Mouse (Mus musculus): ENCODE data around the gene Gp2. TPM values are rescaled to one million over a fixed set of nuclear protein-coding genes. Genes with fewer than 3 reads are reported as not detected.

Gene Gp2
- total RNA-seq (2015; ENCODE audit: low replicate concordance) = not detected in 2 replicates
- total RNA-seq (2017; ENCODE audit: low replicate concordance) = not detected in 2 replicates

DNA sequence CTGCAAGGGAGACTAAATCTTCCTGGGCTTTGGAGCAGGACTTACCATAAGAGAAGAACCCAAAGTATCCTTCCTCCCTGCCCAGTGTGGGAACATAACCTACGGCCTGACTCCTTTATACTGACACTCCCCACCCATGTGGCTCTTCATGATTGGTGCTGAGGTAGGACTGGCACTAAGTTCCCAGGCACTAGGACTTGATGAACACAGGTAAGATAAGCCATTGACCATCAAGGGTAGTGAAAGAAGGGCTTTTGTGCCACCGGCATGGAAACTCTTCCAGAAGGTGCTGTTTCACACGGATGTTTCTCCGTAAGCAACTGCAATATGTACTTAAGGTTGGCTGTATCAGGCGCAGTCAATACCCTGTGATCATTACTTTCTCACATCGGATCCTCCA lies at the start of gene Gp2:
Gp2 (minus strand) TSS at position 101 of the 400 bp plus-strand sequence.
- no peak for ATAC-seq (replicated peaks; ENCODE audit: low FRiP score, poor library complexity, severe bottlenecking)

DNA sequence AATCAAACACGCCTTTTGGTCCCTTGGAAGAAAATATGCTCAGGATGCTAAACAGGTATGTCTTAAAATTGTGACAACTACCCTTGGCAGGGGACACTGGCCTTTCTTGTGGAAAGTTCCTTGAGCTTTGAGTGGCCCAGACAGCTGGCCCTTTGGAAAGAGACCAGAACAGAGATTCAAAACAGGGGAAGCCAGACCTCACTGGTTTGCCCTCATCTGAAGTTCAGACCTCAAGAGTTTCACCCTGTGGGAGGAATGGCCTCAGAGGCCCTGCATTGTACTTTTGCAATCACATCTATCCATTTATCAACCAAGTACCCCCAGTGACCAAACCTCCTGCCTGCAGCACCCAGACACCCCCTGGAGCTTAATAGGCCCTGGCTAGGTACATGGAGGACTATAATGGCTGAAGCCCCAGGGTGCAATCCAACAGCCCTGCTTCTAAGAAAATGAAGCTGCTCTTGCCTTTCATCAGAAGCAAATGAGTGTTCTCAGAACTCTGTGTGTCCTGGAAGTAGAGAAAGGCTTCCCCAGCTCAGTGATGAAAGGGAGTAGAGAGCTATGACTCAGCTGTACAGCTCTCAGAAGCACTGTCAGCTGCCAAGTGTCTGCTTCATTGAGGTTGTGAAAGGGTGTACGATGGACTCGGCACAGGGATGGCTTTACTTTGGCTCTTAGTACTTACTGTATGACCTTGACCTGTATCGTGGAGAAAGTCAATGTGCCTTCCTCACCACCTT lies 31.1 kb upstream of the Gp2 start:
- no peak for ATAC-seq (replicated peaks; ENCODE audit: low FRiP score, poor library complexity, severe bottlenecking)

DNA sequence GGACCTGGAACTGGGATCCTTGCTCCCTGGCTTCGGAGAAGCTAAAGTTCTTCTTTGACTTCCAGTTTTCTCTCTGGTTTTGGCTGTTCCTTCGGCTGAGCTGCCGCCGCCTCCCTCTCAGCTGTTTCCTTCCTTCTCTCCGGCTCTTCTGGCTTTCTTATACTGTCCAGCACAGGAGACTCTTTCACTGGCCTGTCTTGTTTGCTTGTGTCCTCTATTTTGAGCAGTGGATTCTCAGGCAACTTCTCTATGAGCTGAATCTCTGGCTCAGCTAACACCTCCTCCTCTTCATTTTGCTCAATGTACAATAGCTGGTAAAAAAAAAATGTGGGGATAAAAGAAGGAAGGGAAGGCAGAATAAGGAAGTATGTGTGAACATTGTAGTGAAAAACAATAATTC lies 27.6 kb upstream of the Gp2 start:
- ATAC-seq (replicated peaks; ENCODE audit: low FRiP score, poor library complexity, severe bottlenecking) = no peak

DNA sequence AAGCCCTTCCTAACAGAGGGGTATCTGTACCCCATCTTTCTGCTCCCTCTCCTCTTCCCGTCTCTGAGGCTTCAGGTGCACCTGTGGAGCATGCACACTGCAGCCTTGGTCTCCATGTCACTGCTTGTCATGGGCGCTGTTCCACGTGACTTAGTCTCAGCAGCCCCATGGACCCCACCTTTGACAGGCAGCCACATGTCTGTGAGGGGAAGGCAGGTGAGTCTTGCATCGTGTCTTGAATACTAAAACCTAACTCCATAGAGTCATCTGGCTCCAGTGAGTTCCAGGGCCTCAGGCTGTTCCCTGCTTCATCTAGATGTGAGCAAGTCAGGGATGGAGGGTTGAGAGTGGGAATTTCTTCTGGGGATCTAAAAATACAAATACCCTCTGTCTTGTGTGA lies 25.1 kb upstream of the Gp2 start:
- no peak for ATAC-seq (replicated peaks; ENCODE audit: low FRiP score, poor library complexity, severe bottlenecking)

DNA sequence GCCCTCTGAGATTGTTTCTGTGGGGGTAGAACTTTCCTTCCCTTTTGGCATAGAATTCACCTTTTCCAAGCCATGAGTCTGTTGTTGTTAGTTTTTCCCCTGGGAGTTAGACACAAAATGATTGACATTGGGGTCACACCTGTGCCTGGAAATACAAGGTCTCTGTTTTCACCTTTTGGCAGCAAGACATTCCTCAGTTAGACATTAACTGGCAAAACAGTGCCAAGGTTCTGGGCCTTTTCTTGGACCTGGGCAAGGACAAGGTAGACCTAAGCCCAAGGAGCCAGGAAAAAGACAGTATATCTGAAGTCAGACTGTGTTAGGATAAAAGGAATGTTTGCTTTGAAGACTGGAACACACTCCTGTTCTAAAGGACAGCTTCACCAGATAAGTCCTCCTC lies 20.2 kb upstream of the Gp2 start, which contains the start of gene Umod:
Umod (minus strand) TSS at position 27 of the 400 bp plus-strand sequence.
- no peak for ATAC-seq (replicated peaks; ENCODE audit: low FRiP score, poor library complexity, severe bottlenecking)

DNA sequence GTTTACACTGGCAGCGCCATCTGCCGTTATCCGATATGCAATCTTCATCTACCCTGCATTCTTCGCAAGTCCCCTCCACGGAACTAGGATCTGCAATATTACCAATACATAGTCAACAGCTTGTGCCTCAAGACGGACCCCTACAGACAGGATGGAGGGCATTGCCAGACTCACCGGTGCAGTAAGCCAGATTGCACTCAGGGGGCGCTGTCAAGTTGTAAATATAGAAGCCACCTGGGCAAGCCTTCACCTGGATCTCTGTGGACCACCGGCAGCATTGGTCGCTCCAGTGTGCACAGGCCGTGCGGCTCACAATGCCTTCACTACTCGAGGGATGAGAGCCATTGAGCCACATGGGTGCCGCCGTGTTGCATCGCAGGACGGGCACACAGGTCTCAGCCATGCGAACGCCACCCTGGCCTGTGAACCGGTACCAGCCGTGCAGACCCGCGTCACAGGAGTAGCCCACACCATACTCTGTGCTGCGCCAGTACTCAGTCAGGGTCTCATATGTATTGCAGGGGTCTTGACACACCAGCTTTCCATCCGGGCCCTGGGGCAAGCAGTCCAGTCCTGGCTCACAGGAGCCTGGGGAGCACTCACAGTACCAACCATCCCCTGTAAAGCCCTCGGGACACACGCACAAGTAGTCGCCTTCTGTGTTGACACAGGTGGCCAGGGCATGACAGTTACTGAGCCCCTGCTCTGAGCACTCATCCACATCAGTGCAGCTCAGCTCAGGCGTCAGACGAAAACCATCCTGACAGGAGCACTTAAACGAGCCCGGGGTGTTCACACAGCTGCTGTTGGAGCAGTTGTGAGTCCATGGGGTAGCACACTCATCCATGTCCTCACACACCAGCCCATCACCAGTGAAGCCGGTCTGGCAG lies 17.7 kb upstream of the Gp2 start:
- ATAC-seq (replicated peaks; ENCODE audit: low FRiP score, poor library complexity, severe bottlenecking) = no peak

DNA sequence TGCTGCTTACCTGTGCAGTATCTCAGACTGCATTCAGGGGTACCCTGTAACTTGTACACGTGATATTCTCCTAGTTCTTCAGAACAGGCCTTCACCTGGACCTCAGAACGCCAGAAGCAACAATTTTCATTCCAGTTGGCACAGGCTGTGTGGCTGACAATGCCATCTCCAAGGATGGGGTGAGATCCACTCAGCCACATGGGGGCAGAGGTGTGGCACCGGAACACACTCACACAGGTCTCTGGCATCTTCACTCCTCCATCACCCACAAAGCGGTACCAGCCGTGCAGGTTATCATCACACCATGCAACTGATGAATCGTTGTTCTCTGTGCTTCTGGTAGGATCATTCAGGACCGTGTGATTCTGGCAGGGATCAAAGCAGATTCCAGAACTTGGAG lies 4.9 kb downstream of the Gp2 start:
- no peak for ATAC-seq (replicated peaks; ENCODE audit: low FRiP score, poor library complexity, severe bottlenecking)

DNA sequence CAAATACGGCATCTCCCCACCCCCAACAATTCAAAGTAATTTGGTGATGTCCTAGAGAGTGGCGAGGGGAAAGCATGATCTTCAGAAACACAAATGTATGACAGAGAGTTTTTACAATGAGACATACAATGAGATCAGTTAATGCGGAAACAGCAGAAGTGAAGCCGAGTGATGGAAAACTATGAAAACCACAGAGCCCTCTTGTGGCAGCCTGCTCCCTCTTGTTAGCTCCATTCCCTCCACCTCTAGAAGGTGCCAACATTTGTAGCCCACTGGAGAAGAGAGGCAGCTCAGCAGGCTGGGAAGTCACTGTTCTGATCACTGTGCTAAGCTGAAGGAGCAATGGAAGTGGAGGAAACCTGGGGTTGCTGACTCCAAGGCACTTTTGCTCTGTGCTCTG lies 15.2 kb downstream of the Gp2 start:
- ATAC-seq (replicated peaks; ENCODE audit: low FRiP score, poor library complexity, severe bottlenecking) = no peak

DNA sequence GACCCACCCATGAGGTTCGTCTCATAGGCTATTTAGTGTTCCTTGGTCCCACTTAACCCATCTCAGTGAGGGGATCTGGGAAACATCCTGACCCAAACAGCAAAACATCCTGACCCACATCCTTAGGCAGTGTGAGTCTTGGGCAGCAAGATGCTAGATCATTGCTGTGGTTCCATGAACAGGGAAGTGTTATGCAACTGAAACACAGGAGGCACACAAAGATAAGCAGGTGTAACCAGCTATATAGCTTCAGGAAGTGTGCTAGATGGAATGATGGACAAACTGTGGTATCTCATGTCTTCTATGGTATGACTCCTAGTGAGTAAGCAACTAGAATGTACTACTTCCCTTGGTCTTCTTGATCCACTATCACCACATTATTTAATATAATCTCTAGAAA lies 17.1 kb downstream of the Gp2 start:
- no peak for ATAC-seq (replicated peaks; ENCODE audit: low FRiP score, poor library complexity, severe bottlenecking)

DNA sequence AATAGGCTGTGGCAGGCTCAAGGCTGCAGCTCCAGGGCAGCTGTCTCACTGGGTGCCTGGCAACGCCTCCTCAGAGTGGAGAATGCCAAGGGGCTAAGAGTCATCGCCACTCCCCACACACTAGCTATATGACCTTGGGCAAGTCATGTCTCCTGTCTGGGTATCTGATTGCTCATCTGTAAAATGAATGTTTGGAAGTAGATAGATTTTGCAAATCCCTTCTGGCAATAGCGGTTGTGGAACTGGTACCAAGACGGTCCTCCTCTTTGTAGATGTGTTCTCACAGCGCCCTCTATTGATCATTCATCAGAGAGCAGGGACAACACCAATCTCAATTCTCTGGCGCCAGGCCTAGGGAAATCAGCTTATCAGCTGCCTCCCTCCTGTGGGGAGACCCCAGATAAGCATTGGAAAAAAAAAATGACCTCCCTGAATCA lies 31.9 kb downstream of the Gp2 start:
- ATAC-seq (replicated peaks; ENCODE audit: low FRiP score, poor library complexity, severe bottlenecking) = no peak

DNA sequence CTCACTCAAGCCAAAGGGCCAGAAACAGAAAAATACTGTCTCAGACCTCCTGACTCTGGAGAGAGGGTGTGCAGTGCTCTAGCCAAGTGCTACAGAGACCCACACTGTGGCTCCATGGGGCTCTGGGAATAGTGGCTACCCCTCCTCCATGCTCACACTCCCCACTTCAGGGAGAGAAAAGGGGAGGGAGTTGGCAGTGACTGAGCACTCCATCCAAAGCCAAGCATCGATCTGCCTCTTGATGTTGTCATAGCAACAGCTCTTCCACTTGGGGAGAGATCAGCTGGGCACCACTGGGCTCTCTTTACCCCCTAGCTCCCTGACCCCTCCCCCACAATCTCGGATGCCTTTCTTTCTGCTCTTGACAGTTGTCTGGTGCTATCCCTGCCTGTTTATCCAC lies 38.4 kb downstream of the Gp2 start:
- ATAC-seq (replicated peaks; ENCODE audit: low FRiP score, poor library complexity, severe bottlenecking) = no peak

DNA sequence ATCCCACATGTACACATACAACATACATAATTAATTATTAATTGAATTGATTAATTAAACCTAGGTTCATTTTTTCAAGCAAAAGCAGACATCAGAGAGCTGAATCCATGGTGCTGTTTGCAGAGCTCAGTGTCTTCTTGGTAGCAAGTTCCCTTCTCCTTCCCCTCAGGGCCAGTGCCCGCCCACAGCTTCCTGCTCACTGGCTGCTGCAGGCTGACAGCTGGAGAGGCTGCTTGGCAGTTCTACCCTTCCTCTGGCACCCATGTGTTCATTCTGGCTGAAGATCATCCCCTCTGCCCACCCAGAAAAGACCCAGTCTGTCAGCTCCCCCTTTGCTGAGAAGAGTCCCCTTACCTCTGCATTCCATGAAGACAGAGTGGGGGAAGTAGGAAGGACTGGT lies 40.6 kb downstream of the Gp2 start:
- no peak for ATAC-seq (replicated peaks; ENCODE audit: low FRiP score, poor library complexity, severe bottlenecking)

DNA sequence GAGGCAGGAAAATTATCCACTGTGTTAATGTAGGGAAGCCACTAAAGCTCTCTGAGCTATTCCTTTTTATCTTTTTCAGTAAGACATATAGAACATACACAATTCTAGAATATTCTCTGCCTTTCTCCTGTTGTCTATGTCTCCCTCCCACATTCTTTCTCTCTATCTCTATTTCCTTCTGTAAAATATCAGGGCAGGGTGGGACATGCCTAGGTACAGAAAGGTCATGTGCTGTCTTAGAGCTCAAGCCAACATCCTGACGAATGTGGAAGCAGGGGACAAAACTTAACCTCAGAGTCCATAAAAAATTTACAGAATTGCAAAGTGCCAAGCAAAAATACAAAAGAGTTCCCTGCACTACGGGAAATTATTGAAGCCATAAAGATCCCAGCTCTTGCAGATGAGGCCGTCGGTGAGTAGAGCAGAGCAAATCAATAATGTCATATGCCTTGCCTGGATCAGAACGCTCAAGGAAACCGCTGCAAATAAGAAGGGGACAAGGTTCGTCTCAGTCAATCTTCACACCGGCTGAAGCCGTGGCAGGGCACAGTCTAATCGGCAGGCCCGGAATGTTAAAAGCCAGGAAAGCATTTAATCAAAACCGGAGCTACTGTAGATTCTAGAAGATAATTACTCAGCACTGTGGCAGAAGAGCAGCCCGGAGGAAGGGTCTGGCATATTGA lies 64.9 kb downstream of the Gp2 start:
- no peak for ATAC-seq (replicated peaks; ENCODE audit: low FRiP score, poor library complexity, severe bottlenecking)

Other genes with a start within 250 kb of the Gp2 start
- gene Umod, start 20.0 kb upstream of the Gp2 start, total RNA-seq (2015; ENCODE audit: low replicate concordance) = not detected in 2 replicates
- gene Umod, start 20.0 kb upstream of the Gp2 start, total RNA-seq (2017; ENCODE audit: low replicate concordance) = not detected in 2 replicates
- not detected in 2 replicates for gene Acsm5, start 60.2 kb upstream of the Gp2 start, total RNA-seq (2015; ENCODE audit: low replicate concordance)
- not detected in 2 replicates for gene Acsm5, start 60.2 kb upstream of the Gp2 start, total RNA-seq (2017; ENCODE audit: low replicate concordance)
- gene Pdilt, start 64.2 kb upstream of the Gp2 start, total RNA-seq (2015; ENCODE audit: low replicate concordance) = not detected in 2 replicates
- gene Pdilt, start 64.2 kb upstream of the Gp2 start, total RNA-seq (2017; ENCODE audit: low replicate concordance) = not detected in 2 replicates
- gene Acsm2, start 95.1 kb upstream of the Gp2 start, total RNA-seq (2015; ENCODE audit: low replicate concordance) = not detected in 2 replicates
- not detected in 2 replicates for gene Acsm2, start 95.1 kb upstream of the Gp2 start, total RNA-seq (2017; ENCODE audit: low replicate concordance)
- gene Acsm1, start 147.7 kb upstream of the Gp2 start, total RNA-seq (2015; ENCODE audit: low replicate concordance) = not detected in 2 replicates
- gene Acsm1, start 147.7 kb upstream of the Gp2 start, total RNA-seq (2017; ENCODE audit: low replicate concordance) = not detected in 2 replicates
- gene Acsm4, start 230.7 kb upstream of the Gp2 start, total RNA-seq (2015; ENCODE audit: low replicate concordance) = not detected in 2 replicates
- not detected in 2 replicates for gene Acsm4, start 230.7 kb upstream of the Gp2 start, total RNA-seq (2017; ENCODE audit: low replicate concordance)

All from erythroblast, adult 5-6 weeks (primary cell).